Mouse (Mus musculus) kidney, embryonic 16.5 days (tissue): ENCODE data around the gene Arsb. TPM values are rescaled to one million over a fixed set of nuclear protein-coding genes. Genes with fewer than 3 reads are reported as not detected.

Experiments used
- ATAC-seq: fragments of 200-750 bp; cut with Nextera tagmentation; 2 replicates; pipeline ENCODE4 v1.8.0; 2017; ENCODE audit warnings: moderate TSS enrichment; ENCODE audit not compliant: low FRiP score, low TSS enrichment
- H3K27ac ChIP-seq: fragments of 300-500 bp; sonication (generic); 2 replicates; pipeline ENCODE4 v1.5.1; 2014; ENCODE audit warnings: low read length
- H3K27me3 ChIP-seq: fragments of 300-500 bp; sonication (generic); 2 replicates; pipeline ENCODE4 v1.6.1; 2014; ENCODE audit warnings: low read length, control low read depth, mixed read lengths; ENCODE audit not compliant: insufficient read depth
- H3K36me3 ChIP-seq: fragments of 300-500 bp; sonication (generic); 2 replicates; pipeline ENCODE4 v1.6.1; 2014; ENCODE audit warnings: low read length, control low read depth, mixed read lengths; ENCODE audit not compliant: insufficient read depth
- H3K4me1 ChIP-seq: fragments of 300-500 bp; sonication (generic); 2 replicates; pipeline ENCODE4 v1.6.1; 2014; ENCODE audit warnings: low read length, control low read depth, mixed read lengths; ENCODE audit not compliant: insufficient read depth
- H3K4me2 ChIP-seq: fragments of 300-500 bp; sonication (generic); replicated peaks from 2 replicates; pipeline ENCODE4 v1.6.1; 2014; ENCODE audit warnings: low read depth, low read length
- H3K4me3 ChIP-seq: fragments of 300-500 bp; sonication (generic); 2 replicates; pipeline ENCODE4 v1.5.1; 2014; ENCODE audit warnings: mild to moderate bottlenecking, low read length
- H3K9ac ChIP-seq: fragments of 300-500 bp; sonication (generic); replicated peaks from 2 replicates; pipeline ENCODE4 v1.6.1; 2014; ENCODE audit warnings: low read length
- H3K9me3 ChIP-seq: fragments of 300-500 bp; sonication (generic); 2 replicates; pipeline ENCODE4 v1.6.1; 2016; ENCODE audit warnings: low read length, control low read depth
- WGBS: fragments of 180-500 bp; shearing (Covaris S2); extraction: QIAGEN DNeasy Blood & Tissue Kit; methylation state at CpG from one replicate; pipeline ENCODE4 v1.1.7; 2014; 5-methylcytosine and 5-hydroxymethylcytosine counted together
- polyA plus RNA-seq: library from polyadenylated mRNA; unstranded; fragments of >200 nt; fragmentation: Nextera tagmentation; extraction: Ambion mirVana; gene quantifications from 2 replicates; pipeline ENCODE4 v1.2.1, GENCODE M21; 2015

Gene Arsb
- polyA plus RNA-seq, 1 experiment from 2014 or later = 13.4 TPM

DNA sequence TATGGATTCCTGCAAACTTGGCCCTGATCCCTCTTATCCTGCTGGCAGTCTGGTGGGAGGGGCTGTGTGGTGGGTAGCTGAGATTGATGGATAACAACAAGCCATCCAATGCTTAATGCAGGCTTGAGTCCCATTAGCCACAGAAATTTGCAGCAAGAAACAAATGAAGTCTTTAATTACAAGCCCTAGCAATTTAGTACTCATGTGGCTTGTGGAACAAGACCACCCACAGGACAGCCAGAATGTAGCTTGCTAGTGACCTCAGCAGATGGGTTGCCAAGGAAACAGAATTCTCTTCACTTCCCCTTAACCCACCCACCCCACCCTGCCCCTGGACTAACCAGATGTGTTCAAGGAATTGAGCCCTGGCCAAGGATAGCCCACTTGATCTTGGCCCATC is 194.8 kb downstream of the Arsb start:
- Histone ChIP-seq H3K9me3 (no peaks in the 10 kb centered on the region), H3K36me3 (no peaks in the 10 kb centered on the region), H3K27ac (no peak overlapping the region), H3K4me1 (peaks cover 9% of the 10 kb centered on the region; the same call in 1 of the 2 replicates), H3K9ac (no peak overlapping the region), H3K4me2 (no peak overlapping the region), H3K4me3 (no peak overlapping the region), H3K27me3 (no peaks in the 10 kb centered on the region)
- ATAC-seq = no peak

DNA sequence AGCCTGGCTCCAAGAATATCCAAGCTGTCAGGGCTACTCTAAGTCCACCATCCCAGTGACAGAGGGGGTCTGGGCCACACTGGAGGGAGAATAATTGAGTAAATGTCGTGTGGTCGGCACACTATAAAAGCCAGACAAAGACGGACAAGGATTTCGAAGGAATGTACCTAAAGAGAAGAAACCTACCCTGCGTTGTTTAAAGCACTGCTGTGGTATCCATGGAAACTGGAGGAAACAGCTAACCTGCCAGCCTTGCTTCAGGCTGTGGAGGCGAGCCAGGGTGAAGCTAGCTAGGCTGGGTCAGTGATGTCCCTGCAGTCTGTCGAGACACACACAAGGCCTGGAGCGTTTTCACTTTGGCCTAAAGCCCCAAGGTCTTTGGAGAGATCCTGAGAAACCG is 195.7 kb downstream of the Arsb start:
- H3K4me2 ChIP-seq = no peak overlapping the region
- H3K27ac ChIP-seq = no peak overlapping the region
- H3K36me3 ChIP-seq = no peaks in the 10 kb centered on the region
- no peaks in the 10 kb centered on the region for H3K9me3 ChIP-seq
- WGBS = 61% methylated on average over 9 of the region's 9 CpGs
- no peak overlapping the region for H3K4me3 ChIP-seq
- H3K4me1 ChIP-seq = peaks cover 9% of the 10 kb centered on the region; the same call in 1 of the 2 replicates
- no peak for ATAC-seq
- H3K9ac ChIP-seq = no peak overlapping the region
- no peaks in the 10 kb centered on the region for H3K27me3 ChIP-seq

DNA sequence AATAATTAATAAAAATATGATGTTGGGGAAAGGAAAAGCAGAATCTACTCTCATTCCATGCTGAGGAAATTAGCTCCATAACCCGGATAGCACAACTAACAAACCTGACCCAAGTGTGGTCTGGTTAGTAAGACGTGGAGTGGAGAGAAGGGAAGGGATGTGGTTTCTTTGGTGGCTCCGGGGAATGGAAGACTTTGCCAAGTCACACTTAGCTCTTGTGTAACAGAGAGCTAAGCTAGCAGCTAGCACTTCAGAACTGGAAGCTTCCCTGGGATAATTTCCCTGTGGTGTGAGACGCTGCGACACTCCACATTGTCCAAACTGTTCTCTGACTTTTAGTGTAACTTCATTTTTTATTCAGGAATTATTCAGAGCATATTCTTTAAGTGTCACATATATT is 198.7 kb downstream of the Arsb start:
- 93% methylated on average over 5 of the region's 5 CpGs for WGBS
- no peak for ATAC-seq

DNA sequence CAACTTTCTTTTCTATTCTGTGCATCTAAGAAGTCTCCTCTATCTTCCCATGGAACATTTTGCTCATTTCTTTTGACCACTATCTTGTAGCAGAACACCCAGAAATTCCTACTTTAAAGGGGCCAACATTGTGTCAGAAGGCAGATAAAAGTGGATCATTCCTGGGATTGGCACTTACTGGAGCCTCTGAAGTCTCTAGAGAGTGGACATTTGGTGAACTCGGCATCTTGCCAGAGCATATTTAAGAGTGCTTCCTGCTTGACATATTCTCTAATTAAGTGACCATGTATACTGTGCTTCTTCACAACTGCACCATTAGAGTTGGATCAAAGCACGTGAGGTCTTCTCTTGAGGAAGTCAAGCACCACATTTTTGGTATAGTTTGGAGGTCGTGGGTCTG is 201.0 kb downstream of the Arsb start:
- Histone ChIP-seq H3K9me3 (no peaks in the 10 kb centered on the region), H3K9ac (no peak overlapping the region), H3K27ac (no peak overlapping the region), H3K27me3 (no peaks in the 10 kb centered on the region), H3K4me2 (no peak overlapping the region), H3K36me3 (no peaks in the 10 kb centered on the region), H3K4me3 (no peak overlapping the region), H3K4me1 (no peaks in the 10 kb centered on the region)
- no peak for ATAC-seq
- WGBS = 77% methylated on average over 3 of the region's 3 CpGs

More for the DNA sequence above, 198.7 kb downstream of the Arsb start:
- no peaks in the 10 kb centered on the region for H3K27me3 ChIP-seq
- no peak overlapping the region for H3K4me3 ChIP-seq
- no peaks in the 10 kb centered on the region for H3K9me3 ChIP-seq
- no peak overlapping the region for H3K4me2 ChIP-seq
- no peak overlapping the region for H3K27ac ChIP-seq
- peaks cover 9% of the 10 kb centered on the region; the same call in 1 of the 2 replicates for H3K4me1 ChIP-seq
- H3K9ac ChIP-seq = no peak overlapping the region
- no peaks in the 10 kb centered on the region for H3K36me3 ChIP-seq

DNA sequence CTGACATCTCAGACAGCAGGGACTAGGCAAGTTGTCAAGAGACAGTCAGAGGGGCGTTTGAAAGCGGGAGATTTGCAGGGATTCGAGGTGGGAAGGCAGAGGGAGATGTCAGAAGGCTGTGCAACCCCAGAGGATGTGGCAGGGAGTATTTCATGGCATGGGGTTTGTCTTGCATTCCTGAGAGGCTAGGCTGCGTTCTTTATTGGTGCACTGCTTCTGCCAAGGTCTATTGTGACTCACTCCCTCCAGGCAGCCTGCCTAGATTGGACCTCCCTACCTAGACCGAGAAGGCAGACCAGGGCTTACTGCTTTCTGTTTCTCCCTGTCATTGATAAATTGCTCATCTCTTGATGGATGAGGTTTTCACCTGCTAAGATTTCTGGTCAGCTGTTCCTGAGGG is 204.2 kb downstream of the Arsb start:
- ATAC-seq = no peak
- no peaks in the 10 kb centered on the region for H3K4me1 ChIP-seq
- no peak overlapping the region for H3K27ac ChIP-seq
- WGBS = 61% methylated on average over 5 of the region's 5 CpGs
- H3K4me3 ChIP-seq = no peak overlapping the region
- no peaks in the 10 kb centered on the region for H3K27me3 ChIP-seq
- no peaks in the 10 kb centered on the region for H3K36me3 ChIP-seq
- no peak overlapping the region for H3K4me2 ChIP-seq
- no peak overlapping the region for H3K9ac ChIP-seq
- no peaks in the 10 kb centered on the region for H3K9me3 ChIP-seq

DNA sequence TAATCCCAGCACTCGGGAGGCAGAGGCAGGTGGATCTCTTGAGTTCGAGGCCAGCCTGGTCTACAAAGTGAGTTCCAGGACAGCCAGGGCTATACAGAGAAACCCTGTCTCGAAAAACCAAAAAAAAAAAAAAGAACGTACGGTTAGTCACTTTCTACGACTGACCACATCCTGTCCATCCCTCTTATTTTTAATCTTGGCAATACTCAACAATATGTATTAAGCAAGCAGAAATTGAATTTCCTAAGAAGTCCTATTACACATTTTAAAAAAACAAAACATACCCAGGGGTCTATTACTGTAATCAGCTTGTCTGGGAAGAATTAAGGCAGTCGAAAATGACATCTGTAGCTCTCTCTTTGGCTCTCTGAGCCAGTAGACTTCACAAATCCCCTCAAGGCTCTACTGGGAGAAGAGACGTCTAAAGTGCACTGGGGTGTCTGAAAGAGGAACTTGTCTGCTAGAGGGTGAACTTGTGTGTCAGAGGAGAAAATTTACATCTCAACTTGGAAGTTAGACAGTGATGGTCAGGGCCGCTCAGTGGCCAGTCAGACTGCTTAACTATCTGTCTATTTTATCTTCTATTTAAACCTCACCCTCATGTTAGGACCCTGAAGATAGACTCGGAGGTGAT is 205.6 kb downstream of the Arsb start:
- no peaks in the 10 kb centered on the region for H3K36me3 ChIP-seq
- no peak overlapping the region for H3K4me2 ChIP-seq
- H3K27me3 ChIP-seq = no peaks in the 10 kb centered on the region
- no peak overlapping the region for H3K27ac ChIP-seq
- H3K9ac ChIP-seq = no peak overlapping the region
- WGBS = 78% methylated on average over 9 of the region's 10 CpGs
- H3K9me3 ChIP-seq = no peaks in the 10 kb centered on the region
- no peak overlapping the region for H3K4me3 ChIP-seq
- ATAC-seq = no peak
- H3K4me1 ChIP-seq = no peaks in the 10 kb centered on the region

DNA sequence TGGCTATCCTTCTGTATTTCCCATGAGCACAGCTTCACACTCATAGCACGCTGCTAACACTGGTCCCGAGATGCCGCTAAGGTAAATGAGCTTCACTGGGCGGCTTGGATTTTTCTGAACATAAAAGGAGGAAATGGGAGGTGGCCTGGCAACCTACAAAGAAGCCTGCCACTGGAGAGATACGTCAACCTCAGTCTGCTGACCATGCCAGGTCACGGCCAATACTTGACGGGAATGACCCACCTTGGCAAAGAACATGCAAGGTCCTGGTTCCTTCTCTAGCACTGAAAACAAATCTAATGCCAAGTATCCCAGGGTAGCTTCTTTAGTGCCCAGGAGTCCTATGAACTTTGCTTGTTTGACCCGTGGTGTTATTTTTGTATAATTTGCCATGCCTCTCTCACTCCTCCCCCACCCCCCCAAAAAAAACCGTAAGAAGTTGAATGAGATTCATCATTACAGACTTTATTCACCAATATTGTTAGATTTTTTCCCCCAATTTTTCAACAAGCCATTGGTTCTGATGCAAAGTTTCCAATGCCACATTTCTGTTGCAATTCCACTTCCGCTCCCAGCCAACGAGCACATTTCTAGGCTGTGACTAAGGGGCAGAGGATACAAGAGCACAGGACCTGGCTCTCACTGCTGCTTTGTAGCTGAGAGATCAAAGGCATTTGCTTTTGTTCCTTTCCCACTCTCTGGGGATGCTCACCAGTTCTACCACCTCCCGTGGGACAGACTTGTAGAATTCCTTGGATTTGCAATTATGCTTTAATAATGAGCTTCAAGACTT is 207.5 kb downstream of the Arsb start:
- no peak for ATAC-seq
- Histone ChIP-seq H3K4me3 (no peak overlapping the region), H3K9ac (no peak overlapping the region), H3K4me1 (no peaks in the 10 kb centered on the region), H3K27ac (no peak overlapping the region), H3K4me2 (no peak overlapping the region), H3K27me3 (no peaks in the 10 kb centered on the region), H3K9me3 (no peaks in the 10 kb centered on the region), H3K36me3 (no peaks in the 10 kb centered on the region)
- WGBS = 68% methylated on average over 12 of the region's 12 CpGs

DNA sequence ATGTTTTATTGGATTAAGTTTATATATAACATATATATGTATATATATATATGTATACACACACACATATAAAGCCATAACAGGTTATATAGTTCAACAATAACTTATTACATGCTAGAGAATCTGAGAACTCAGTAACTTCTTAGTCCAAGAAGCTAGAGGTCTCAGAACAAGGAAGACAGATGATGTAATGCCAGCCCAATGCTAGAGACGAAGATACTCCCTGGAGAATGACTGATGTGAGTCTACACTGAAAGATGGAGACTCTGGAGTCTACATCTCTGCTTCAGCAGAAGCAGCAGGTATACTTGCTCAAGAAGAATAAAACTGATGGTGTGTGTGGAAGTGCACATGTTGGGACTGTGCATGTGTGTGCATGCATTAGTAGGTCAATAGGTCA is 208.3 kb downstream of the Arsb start:
- Histone ChIP-seq H3K9ac (no peak overlapping the region), H3K4me3 (no peak overlapping the region), H3K36me3 (no peaks in the 10 kb centered on the region), H3K27ac (no peak overlapping the region), H3K9me3 (no peaks in the 10 kb centered on the region), H3K27me3 (no peaks in the 10 kb centered on the region), H3K4me1 (no peaks in the 10 kb centered on the region), H3K4me2 (no peak overlapping the region)
- 73% methylated on average over 1 of the region's 1 CpGs for WGBS
- ATAC-seq = no peak

DNA sequence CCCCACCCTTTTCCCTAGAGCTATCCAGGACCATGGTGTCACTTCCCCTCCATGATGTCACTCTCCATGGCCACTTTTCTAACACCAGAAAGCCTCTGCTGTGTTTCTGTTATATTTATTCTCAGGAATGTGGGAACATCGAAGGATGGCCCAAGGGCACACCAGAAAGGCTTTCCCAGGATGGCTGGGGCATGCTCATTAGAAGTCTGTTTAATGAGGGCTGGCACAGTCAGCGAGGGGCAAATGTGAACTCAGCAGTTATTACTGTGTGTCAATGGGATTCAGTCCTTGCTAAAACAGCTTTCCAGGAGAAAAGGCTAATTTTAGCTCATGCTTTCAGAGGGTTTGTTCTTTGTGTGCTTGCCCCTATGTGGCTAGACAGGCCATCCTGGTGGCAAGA is 213.1 kb downstream of the Arsb start:
- H3K36me3 ChIP-seq = no peaks in the 10 kb centered on the region
- no peak overlapping the region for H3K27ac ChIP-seq
- H3K9me3 ChIP-seq = no peaks in the 10 kb centered on the region
- H3K9ac ChIP-seq = no peak overlapping the region
- peaks cover 2% of the 10 kb centered on the region; the same call in 1 of the 2 replicates for H3K4me1 ChIP-seq
- no peak for ATAC-seq
- no peaks in the 10 kb centered on the region for H3K27me3 ChIP-seq
- no peak overlapping the region for H3K4me3 ChIP-seq
- no peak overlapping the region for H3K4me2 ChIP-seq
- WGBS = 84% methylated on average over 2 of the region's 2 CpGs

DNA sequence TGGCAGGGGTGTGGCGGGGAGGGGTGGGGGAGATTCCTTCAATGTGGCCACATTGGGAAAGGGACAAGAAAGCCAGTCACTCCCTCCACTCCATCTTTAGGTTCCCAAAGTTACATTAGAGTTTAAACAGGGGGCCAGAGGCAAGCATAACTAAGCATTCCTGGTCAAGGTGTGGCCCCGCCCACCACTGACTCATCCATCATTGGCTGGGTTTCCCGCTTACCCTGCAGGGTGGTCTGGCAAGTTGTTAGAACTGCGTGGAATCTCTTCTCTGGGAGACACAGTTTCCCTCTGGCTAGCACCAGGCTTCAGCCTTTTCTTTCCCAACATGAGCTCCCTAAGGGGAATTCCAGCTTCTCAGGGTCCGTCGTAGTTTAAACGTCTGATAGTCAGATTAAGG is 213.8 kb downstream of the Arsb start:
- no peaks in the 10 kb centered on the region for H3K36me3 ChIP-seq
- WGBS = 80% methylated on average over 7 of the region's 7 CpGs
- no peak overlapping the region for H3K27ac ChIP-seq
- H3K27me3 ChIP-seq = no peaks in the 10 kb centered on the region
- peaks cover 7% of the 10 kb centered on the region; the same call in 1 of the 2 replicates for H3K4me1 ChIP-seq
- H3K9ac ChIP-seq = no peak overlapping the region
- H3K4me3 ChIP-seq = no peak overlapping the region
- H3K9me3 ChIP-seq = no peaks in the 10 kb centered on the region
- ATAC-seq = no peak
- H3K4me2 ChIP-seq = no peak overlapping the region
